Mouse (Mus musculus): ENCODE measurements around the gene Ice1.

DNA sequence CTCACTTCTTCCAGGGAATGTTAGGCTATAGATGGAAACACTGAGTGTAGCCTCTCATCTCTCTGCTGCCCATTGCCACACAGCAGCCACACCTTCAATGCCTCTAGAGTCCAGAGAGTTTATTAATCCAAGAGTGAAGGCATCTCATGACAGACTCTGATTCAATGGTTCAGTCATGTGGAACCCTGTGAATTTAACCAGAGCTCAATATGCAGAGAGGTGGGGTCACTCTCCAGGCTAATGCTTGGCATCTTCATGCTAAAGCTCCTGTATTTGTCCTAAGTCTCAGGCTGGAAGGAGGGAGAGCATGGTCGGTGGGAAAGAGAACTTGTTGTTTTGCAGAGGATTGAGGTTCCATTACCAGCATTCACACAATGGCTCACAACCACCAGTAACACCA lies 97.6 kb downstream of the Ice1 start:
- TF ChIP-seq MYOG (IDR thresholded peaks at IDR 0.05; ENCODE audit: control insufficient read depth, extremely low read depth, insufficient read length) (no peak), USF1 (IDR thresholded peaks at IDR 0.05; ENCODE audit: low read depth) (no peak), CTCF (IDR thresholded peaks at IDR 0.05; ENCODE audit: control insufficient read depth, insufficient read depth, insufficient read length) (no peak)

Measured in C2C12 (cell line).